Mouse (Mus musculus) c-Kit-positive CD71-negative TER-119-negative erythroid progenitor cells, embryonic 14.5 days (primary cell): ENCODE results near the gene Srpk2.
"Not testable (repeated sequence)": the region's sequence is repeated elsewhere in the genome, so short reads cannot be mapped to it uniquely, and the experiment has no call there.

Source experiments
- DNase-seq: peaks from one replicate; pipeline ENCODE4 v3.0.0-alpha.2; 2013; ENCODE audit warnings: low read depth

Srpk2 gene

DNA sequence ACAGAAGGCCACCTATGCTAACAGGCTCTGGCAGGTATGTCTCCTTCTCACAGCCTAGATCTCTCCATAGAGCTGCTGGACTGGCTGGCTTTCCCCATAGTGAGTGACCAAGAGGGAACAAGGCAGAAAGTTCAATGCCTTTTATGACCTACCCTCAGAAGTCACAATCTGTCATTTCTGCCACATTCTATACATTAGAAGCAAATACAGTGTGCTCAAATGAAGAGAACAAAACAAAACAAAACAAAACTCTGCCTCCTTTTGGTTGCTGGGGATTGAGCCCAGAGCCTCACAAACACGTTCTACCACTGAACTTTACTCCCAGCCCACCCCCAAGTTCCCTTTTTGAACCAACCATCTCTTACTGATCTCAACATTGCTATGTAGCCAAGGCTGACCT lies at the start of gene Srpk2:
Gene Srpk2 (minus strand): TSS at position 101 of the 400 bp plus-strand sequence.
- DNase-seq, result no peak

DNA sequence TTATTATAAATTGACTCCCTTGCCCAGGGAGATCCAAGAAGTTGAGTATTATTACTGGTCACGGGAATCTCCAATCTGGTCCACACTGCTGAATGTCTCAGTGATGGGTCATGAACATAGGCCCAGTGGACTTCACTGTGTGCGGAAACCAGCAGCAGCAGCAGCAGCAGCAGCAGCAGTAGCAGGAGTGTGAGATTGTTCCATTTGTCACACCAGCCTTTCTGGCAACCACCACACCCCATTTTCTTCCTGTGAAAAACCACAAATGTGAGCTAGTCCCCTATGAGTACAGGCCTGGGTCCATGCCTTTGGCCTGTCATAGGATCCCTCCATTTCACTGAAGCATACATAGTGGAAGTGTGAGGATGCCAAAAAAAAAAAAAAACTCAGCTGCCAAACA lies 37.5 kb upstream of the Srpk2 start:
- no peak for DNase-seq

DNA sequence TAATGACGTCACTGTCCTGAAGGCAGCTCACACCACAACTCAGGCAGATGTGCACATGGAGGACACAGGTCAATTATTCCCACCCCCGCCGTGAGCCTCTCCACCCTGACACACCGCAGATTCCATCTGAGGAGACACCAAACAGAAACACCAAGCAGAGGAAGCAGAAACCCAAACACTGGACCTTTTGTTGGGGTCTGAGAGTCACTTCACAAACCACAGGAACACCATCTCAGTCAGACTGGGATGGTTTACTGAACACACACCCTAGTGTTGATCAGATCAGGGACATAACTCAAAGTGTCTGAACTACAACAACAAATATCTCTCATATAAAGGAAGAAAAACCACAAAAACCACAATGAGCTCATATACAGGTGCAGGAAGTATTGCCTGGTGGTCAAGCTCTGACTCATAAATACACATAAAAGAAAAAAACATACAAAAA lies 34.5 kb upstream of the Srpk2 start:
- DNase-seq, result peak; percentile 31

DNA sequence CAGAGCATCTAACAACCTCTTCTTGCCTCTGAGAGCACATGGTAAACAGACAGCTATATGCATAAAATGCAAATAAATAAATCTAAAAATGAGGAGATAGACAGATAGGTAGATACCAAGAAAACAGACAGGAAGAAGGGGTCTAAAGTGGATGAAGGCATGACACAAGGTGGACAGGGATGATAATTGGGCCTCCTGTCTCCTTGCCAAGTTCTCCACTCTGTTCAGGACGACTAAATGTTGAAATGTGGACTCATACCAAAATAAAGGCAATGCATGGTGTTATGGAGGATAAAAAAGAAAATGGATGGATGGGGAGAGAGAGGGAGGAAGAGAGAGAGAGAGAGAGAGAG lies 33.7 kb upstream of the Srpk2 start:
- no peak for DNase-seq

DNA sequence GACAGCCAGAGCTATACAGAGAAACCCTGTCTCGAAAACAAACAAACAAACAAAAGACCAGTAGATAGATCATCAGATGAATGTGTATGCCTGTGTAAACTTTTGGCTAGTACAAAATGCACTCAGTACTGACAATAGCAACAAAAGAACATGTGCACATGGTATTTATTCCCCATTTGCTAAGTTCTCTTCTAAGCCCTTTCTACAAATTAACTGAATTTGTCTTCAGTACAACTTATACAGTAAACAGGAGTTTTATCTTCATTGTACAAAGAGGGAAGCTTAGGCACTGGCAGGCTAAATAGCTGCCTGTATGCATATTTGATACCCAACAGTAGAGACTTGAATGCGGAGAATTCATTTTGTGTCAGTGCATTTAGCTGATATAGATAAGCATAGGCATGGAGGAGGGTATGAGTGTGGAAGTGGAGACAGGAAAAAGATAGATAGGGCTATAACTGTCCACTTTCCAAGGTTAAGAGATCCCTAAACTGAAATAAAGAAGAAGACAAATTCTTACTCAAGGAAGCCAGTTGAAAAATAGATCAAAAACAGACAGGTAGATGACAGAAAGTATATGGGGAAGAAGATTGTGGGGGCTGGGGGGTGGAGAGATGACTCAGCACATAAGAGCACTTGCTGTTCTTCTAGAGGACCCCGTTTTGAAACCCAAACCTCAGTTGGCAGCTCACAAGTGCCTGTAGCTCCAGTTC lies 33.2 kb upstream of the Srpk2 start:
- no peak for DNase-seq

DNA sequence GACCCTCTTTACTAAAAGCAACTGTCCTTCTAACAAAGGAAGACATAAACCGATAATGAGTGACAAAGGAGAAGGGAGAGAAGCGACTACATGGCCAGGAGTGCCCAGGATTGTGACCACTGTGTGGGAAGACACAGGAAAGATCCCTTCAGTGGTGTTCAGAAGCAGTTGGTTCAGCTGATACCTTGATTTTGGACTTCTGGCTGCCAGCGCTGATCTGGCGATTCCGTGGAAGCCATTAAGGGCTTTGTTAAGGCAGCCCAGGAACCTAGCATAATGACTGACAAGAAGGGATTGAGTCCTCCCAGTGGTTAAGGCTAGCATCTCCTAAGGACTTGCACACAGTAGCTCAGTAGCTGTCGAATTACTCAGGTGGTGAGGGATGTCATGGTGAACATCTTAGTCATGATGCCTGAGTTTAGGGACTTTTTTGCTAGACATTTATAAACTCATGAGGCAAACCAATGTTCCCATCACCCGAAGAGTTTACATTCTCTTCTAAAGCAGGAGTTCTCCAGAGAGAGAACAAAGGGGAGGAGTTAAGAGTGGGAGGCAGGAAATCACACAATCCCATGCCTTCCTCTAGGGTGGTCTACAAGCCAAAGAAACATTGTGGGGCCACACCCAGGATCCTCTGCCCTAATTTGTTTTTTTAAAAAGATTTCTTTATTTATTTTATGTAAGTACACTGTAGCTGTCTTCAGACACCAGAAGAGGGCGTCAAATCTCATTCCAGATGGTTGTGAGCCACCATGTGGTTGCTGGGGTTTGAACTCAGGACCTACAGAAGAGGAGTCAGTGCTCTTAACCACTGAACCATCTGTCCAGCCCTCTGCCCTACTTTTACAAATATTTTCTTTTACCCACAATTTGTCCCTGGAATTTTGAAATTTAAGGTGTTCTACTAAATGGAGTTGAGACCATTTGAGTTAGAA lies 29.3 kb upstream of the Srpk2 start:
- no peak for DNase-seq

DNA sequence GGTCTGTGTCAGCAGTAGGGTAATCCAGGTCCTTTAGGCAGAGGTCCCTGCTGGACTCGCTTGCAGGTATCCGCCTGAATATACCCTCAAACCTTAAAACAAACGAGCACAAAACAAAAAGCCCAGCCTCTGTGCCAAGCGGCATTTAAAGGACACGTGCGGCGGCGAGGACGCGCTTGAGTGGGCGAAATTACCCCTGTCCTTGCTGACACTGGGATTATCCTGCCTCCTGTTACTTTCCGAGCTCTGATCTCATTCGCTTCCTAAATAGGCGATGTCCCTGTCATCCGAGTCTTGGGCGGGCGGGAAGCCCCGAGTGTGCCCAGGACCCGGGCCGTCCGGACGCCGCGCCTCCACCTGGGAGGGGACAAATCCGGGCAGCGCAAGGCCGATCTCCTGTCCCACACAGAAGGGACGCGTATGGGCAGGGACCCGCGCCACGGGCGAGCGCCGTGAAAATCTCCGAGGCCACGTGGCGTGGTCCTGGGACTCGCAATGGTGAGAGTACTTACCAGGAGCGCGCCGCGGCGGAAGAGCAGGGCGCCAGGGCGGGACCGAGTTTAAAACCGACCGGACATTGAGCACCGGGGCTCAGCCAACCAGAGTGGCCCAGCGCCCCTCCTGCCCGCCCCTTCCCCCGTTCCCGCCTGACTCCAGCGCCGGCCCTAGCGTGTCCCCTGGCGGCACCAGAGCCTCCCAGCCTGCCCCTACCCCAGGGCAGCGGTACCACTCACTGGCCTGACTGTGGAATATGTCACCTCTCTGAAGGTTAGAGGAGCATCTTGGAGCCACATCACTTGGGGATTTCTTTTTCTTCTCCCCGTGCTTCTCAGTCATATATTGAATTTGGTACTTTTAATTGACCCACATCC lies 27.9 kb upstream of the Srpk2 start:
- DNase-seq, result peak; percentile 41

DNA sequence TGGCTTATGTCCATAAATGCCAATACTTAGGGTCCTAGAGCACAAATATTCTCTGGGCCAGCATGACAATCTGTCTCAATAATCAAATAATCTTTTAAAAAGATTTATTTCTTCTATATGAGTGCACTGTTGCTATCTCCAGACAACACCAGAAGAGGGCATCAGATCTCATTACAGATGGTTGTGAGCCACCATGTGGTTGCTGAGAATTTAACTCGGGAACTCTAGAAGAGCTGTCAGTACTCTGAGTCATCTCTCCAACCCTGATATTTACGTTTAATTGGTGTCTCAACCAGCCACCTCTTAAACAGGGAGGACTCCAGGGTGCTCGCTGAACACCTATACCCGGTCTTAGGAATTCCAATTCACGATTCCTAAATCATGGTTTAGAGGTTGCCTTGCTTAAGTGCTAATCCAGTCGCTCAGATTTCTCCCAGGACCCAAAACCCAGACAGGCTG lies 27.3 kb upstream of the Srpk2 start:
- DNase-seq, result not testable (repeated sequence)

DNA sequence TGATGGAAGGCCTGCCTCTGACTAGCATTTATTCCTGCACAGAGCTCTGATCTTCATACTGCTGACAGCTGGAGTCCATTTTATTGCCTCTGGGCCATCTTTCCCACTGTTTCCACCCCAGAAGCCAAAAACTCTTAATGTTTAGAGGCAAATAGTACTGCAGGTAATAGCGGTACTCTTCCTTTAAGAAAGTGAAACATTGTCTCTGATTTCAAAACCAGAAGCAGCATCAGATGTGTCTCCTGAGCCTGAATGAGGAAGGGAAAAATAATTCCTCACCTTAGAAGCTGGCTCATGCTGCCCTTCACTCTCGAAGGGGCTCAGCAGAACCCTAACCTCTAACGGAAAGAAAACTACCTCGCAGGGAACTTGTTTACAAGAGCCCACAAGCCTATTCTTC lies 26.8 kb upstream of the Srpk2 start:
- no peak for DNase-seq

DNA sequence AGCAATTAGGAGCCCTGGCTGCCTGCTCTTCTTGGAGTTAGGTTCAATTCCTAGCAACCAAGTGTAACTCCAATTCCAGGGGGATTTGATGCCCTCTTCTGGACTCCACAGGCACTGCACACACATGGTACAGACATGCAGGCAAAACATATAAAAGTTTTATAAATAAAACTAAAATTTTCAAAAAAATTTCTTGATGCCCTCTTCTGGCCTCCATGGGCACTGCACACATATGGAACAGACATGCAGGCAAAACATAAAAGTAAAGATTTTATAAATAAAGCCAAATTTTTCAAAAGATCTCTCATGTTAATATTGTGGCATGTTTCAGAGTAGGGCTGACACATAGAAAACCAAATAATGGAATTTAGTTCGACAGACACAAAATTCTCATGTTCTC lies 25.2 kb upstream of the Srpk2 start:
- no peak for DNase-seq

DNA sequence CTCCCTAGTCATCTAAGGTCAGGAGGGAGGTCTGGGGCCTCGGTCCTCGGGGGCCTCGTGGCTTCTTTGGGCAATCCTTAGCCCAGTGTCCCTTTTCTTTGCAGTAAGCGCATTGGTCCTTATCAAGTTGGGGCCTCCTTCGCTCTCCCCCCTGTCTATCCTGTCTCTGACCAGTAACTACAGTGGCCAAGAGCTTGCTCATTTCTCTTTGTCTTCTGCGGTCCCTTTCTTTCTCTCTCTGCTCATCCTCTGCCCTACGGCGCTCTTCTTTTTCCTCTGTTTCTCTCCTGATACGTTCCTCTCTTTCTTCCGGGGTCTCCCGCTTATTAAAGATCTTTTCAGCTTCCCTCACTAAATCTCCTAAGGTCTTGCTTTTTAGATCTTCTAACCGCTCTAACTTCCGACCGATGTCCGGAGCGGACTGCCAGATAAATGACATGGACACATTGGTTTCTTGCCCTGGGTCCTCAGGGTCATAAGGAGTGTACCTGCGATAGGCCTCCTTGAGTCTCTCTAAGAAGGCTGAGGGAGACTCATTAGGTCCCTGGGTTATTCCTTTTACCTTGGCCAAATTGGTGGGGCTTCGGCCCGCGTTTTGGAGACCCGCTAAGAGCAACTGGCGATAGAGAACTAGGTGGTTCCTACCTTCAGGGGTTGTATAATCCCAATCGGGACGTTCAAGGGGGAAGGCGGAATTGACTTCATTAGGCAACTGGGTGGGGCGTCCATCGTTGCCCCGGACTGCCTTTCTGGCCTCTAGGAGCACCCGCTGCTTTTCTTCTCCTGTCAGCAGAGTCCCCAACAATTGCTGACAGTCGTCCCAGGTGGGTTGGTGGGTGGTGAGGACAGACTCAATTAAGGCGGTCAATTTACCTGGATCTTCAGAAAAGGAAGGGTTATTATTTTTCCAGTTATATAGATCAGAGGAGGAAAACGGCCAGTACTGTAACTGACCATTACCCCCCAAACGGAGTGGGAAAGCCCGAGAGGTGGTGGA lies 22.5 kb upstream of the Srpk2 start:
- DNase-seq, result not testable (repeated sequence)

DNA sequence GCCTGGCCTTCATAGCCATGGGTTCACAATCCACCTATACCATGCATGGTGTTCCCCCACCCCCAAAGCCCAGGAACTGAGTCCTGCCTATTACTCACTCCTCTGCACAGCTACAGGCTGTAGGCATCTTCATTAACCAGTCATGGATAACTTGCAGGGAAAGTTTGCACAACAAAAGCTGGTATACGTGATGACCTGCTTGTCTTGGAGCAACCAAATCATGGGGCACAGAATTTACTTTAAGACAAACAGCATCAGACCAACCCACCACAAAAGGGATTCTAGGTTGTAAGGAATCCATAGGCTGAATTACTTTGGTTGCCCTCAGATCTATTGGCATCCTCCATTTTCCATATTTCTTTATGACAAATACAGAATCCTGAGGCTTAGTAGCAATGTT lies 13.0 kb upstream of the Srpk2 start:
- no peak for DNase-seq

DNA sequence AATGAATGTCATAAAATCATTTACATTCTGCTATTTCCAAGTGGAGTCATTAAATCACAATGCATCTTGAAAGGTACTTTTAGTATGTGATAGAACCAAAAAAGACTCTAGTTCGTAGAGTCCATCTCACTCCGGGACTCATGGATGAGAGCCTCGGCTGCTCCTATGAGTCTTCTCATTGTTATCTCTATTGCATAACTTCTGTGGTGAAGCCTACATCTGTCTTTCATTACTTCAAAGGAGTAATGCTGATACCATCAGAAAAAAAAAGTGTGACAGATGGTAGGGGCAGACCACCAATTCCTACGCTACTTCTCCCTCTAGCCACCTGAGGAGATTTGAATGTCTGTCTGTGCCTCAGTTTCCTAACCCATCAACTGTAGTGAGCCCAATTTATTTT lies 986 bp downstream of the Srpk2 start:
- DNase-seq, result no peak

DNA sequence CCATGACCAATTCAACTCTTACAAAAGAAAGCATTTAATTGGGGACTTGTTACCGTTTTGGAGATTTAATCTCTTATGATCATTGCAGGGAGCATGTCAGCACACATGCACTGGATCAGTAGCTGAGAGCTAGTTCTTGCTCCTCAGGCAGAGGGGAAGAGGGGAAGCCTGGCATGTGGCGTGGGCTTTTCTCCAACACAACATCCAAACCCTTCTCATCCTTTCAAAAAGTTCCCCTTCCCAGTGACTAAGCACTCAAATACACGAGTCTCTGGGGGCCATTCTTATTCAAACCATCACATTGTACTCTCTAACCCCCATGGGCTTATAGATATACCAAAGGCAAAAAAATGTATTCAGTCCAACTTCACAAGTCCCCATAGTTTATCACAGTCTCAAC lies 5.4 kb downstream of the Srpk2 start:
- no peak for DNase-seq

DNA sequence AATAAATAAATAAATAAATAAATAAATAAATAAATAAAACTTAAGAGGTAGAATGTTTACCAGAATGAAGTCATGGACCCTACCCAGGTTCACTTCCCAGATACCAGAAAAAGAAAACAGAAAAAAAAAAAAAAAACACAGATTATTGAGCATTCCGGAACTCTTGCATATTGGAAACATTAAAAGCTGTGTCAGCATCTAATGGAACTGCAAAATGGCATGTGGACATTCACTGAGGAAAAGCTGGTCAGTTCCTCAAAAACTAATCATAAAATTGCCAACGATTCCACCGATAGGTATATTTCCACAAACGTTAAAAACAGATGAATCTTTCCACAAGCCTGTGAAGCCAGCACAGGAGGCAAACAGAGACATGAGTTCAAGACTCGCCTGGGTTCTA lies 6.5 kb downstream of the Srpk2 start:
- DNase-seq, result no peak

DNA sequence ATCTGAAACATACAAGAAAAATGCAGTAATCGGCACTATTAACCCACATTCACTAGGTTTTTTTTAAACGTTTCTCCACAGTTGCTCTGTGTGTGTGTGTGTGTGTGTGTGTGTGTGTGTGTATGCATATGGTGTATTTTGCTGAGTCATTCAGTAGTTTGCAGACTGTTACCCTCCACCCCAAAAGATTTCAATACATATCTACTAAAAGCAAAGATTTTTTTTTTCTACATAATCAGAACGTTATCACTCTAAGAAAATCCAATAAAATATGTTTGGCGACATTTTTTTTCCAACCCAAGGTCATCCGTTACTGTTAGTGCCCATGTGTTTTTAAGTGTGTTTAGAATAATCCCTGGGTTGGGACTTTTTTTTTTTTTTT lies 7.4 kb downstream of the Srpk2 start:
- no peak for DNase-seq

DNA sequence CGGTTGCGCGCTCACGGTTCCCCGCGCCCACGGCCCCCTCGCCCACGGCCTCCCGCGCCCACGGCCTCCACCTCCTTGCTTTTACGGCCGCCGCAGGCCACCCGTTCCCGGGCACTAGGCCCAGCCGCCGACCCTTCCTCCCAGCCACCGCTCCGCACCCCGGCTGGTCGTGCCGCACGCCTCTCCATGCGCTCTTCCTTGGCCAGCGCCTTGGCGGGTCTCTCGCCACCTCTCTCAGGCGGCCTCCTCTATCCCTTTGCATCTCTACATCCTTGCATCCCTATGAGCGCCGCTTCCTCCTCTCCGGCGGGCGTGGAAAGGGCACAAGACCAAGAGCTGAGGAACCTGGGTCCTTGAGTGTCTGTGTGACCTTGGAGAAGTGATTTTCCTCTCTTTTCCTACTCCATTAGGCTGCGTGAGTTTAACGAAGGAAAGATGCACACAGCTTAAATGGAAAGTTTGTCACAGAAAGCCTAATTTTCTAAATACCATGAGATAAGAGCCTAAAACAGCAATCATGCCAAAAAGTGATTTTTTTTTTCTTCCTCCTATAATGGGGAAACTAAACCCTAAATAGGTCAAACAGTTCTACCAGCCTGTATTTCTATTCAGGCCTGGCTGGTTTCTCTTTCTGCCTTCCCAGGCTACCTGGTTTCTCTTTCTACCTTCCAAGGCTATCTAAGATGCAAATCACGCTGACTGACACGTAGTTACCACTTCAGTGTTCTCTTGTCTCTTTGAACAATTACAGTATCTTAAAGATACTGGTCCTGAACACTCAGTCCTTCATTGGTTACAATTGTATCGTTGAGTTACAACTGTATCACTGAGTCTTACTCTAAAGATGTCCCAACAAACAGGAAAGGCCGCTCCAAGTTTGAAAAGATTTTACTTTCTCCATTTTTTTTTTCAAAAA lies 8.0 kb downstream of the Srpk2 start:
- DNase-seq, result no peak

DNA sequence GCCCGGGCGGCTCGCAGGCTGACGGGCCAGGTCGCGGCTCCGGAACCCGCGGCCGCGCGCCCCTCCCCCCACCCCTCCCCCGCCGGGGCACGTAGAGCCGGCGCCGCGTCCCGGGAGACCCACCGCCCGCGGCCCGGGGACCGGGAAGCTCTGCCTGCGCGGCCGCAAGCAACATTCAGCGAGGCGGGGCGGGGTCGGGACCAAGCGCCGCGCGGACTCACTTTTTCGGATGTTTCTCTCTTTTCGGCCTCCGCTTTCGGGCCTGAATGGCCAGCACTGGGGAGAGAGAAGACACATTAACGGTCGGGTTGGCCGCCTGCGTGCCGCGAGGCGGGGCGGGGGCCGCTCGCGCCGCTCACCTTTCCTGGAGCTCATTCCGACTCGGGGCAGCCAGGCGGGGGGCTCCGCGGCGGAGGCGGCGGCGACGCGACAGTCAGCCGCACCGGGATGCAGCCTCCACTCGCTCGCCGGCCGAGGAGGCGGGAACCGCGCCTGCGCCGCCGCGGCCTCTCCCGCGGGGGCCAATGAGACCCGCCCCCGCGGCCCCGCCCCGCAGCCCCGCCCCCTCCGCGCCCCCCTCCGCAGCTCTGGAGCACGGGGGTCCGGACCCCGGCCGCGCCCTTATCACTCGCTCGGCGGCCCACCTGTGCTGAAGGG lies 8.8 kb downstream of the Srpk2 start:
- peak; percentile 19 for DNase-seq

DNA sequence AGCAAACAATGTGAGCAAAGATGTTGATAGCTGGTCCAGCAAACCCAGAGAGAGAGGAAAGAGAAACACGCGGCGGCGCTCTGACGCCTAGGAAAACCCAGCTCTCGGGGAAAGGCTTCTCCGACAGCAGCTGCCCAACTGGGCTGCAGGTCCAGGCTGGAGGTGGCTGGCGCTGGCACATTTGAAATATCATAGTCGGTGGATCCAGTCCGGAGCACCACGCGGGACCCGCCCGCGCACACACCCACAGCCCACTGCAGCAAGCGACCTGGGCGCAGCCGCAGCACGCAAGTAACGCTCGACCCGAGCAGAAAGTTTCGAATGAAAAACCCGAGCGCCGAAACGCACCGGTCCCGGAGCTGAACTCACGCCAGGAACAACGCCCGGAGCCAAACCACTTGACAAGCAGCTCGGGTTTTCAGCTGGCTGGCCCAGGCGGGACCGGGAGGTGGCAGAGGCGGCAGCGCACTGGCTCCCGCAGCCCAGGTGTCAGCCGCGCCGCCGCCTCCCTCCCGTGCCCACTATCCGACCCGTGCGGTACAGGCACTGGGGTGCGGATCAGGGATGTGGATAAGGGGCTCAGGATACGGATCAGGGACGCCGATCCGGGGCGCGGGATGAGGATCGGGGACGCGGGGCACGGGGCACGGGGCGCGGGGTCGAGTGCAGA lies 9.5 kb downstream of the Srpk2 start:
- DNase-seq, result peak; percentile 25
